Mouse (Mus musculus): ENCODE measurements at regions not wholly inside any gene's neighbourhood (a gene's known extent, or its start where the extent isn't known, plus 50 kb on each side); places are given as distances from the start of the nearest gene placed in this dataset.
A peak's percentile ranks its signal among the peaks of the same experiment; 100 is the strongest.
"Not testable (repeated sequence)": the region's sequence is repeated elsewhere in the genome, so short reads cannot be mapped to it uniquely, and the experiment has no call there.

GRCm38 (mm10) chr13:82562576-82562975, 779.7 kb downstream of the Cetn3 start:
- H3K4me1 ChIP-seq, result peaks cover 5% of the 10 kb centered on the region
- H3K27ac ChIP-seq (replicated peaks), result peak overlapping the region; percentile 13; the same call in 1 of the 2 replicates
- H3K4me2 ChIP-seq, result peak overlapping the region; percentile 8; the same call in 1 of the 2 replicates
- H3K9ac ChIP-seq, result no peak overlapping the region
- no peaks in the 10 kb centered on the region for H3K9me3 ChIP-seq
- no peaks in the 10 kb centered on the region for H3K36me3 ChIP-seq
- ATAC-seq (ENCODE audit: extremely low read depth, insufficient number of reproducible peaks, low FRiP score, low TSS enrichment), result no peak
- no peak overlapping the region for H3K4me3 ChIP-seq
- H3K27me3 ChIP-seq (replicated peaks), result no peaks in the 10 kb centered on the region
- 30% methylated on average over 4 of the region's 4 CpGs for WGBS

GRCm38 (mm10) chr13:82570925-82571324, 788.0 kb downstream of the Cetn3 start:
- Histone ChIP-seq H3K27ac (replicated peaks) (no peak overlapping the region), H3K9ac (no peak overlapping the region), H3K4me3 (no peak overlapping the region), H3K36me3 (no peaks in the 10 kb centered on the region), H3K27me3 (replicated peaks) (no peaks in the 10 kb centered on the region), H3K4me2 (no peak overlapping the region), H3K4me1 (no peaks in the 10 kb centered on the region), H3K9me3 (no peaks in the 10 kb centered on the region)
- no peak for ATAC-seq (ENCODE audit: extremely low read depth, insufficient number of reproducible peaks, low FRiP score, low TSS enrichment)
- 74% methylated on average over 1 of the region's 1 CpGs for WGBS

- Histone ChIP-seq H3K27me3 (replicated peaks) (no peaks in the 10 kb centered on the region), H3K4me3 (no peak overlapping the region), H3K27ac (replicated peaks) (no peak overlapping the region), H3K9me3 (no peaks in the 10 kb centered on the region), H3K4me1 (no peaks in the 10 kb centered on the region), H3K4me2 (no peak overlapping the region), H3K9ac (no peak overlapping the region), H3K36me3 (no peaks in the 10 kb centered on the region)
- WGBS, result 75% methylated on average over 4 of the region's 4 CpGs
- no peak for ATAC-seq (ENCODE audit: extremely low read depth, insufficient number of reproducible peaks, low FRiP score, low TSS enrichment)
These were observed 795.1 kb downstream of the Cetn3 start for GRCm38 (mm10) chr13:82577937-82578336.

- Histone ChIP-seq H3K27me3 (replicated peaks) (no peaks in the 10 kb centered on the region), H3K36me3 (no peaks in the 10 kb centered on the region), H3K4me2 (no peak overlapping the region), H3K27ac (replicated peaks) (no peak overlapping the region), H3K4me1 (no peaks in the 10 kb centered on the region), H3K4me3 (no peak overlapping the region), H3K9me3 (no peaks in the 10 kb centered on the region), H3K9ac (no peak overlapping the region)
- 46% methylated on average over 1 of the region's 1 CpGs for WGBS
- no peak for ATAC-seq (ENCODE audit: extremely low read depth, insufficient number of reproducible peaks, low FRiP score, low TSS enrichment)
These were observed 803.5 kb downstream of the Cetn3 start for GRCm38 (mm10) chr13:82586335-82586734.

- H3K27ac ChIP-seq (replicated peaks), result no peak overlapping the region
- H3K36me3 ChIP-seq, result no peaks in the 10 kb centered on the region
- H3K4me1 ChIP-seq, result no peaks in the 10 kb centered on the region
- no peaks in the 10 kb centered on the region for H3K9me3 ChIP-seq
- H3K4me3 ChIP-seq, result no peak overlapping the region
- 84% methylated on average over 8 of the region's 8 CpGs for WGBS
- no peak for ATAC-seq (ENCODE audit: extremely low read depth, insufficient number of reproducible peaks, low FRiP score, low TSS enrichment)
- no peak overlapping the region for H3K4me2 ChIP-seq
- H3K9ac ChIP-seq, result no peak overlapping the region
- no peaks in the 10 kb centered on the region for H3K27me3 ChIP-seq (replicated peaks)
These were observed 811.0 kb downstream of the Cetn3 start for GRCm38 (mm10) chr13:82593831-82594230.

GRCm38 (mm10) chr13:82595566-82595965, 812.7 kb downstream of the Cetn3 start:
- Histone ChIP-seq H3K27me3 (replicated peaks) (no peaks in the 10 kb centered on the region), H3K4me2 (no peak overlapping the region), H3K4me1 (no peaks in the 10 kb centered on the region), H3K27ac (replicated peaks) (no peak overlapping the region), H3K36me3 (no peaks in the 10 kb centered on the region), H3K4me3 (no peak overlapping the region), H3K9me3 (no peaks in the 10 kb centered on the region), H3K9ac (no peak overlapping the region)
- no peak for ATAC-seq (ENCODE audit: extremely low read depth, insufficient number of reproducible peaks, low FRiP score, low TSS enrichment)

GRCm38 (mm10) chr13:82605868-82606267, 823.0 kb downstream of the Cetn3 start:
- not testable (repeated sequence) for H3K4me1 ChIP-seq; H3K9ac ChIP-seq; H3K36me3 ChIP-seq; H3K9me3 ChIP-seq; H3K4me2 ChIP-seq; H3K4me3 ChIP-seq; H3K27ac ChIP-seq (replicated peaks); ATAC-seq (ENCODE audit: extremely low read depth, insufficient number of reproducible peaks, low FRiP score, low TSS enrichment); H3K27me3 ChIP-seq (replicated peaks)
- WGBS, result 47% methylated on average over 3 of the region's 3 CpGs

GRCm38 (mm10) chr13:82619005-82619653, 836.3 kb downstream of the Cetn3 start:
- no peak for ATAC-seq (ENCODE audit: extremely low read depth, insufficient number of reproducible peaks, low FRiP score, low TSS enrichment)

GRCm38 (mm10) chr13:82620036-82620435, 837.2 kb downstream of the Cetn3 start:
- no peak overlapping the region for H3K4me2 ChIP-seq
- 73% methylated on average over 3 of the region's 3 CpGs for WGBS
- no peaks in the 10 kb centered on the region; the same call in 1 of the 2 replicates for H3K9me3 ChIP-seq
- H3K4me1 ChIP-seq, result peaks cover 6% of the 10 kb centered on the region
- H3K4me3 ChIP-seq, result no peak overlapping the region
- no peaks in the 10 kb centered on the region for H3K36me3 ChIP-seq
- H3K9ac ChIP-seq, result no peak overlapping the region
- no peak for ATAC-seq (ENCODE audit: extremely low read depth, insufficient number of reproducible peaks, low FRiP score, low TSS enrichment)
- H3K27ac ChIP-seq (replicated peaks), result no peak overlapping the region
- no peaks in the 10 kb centered on the region for H3K27me3 ChIP-seq (replicated peaks)

More at GRCm38 (mm10) chr13:82619005-82619653, 836.3 kb downstream of the Cetn3 start:
- H3K4me2 ChIP-seq, result no peak overlapping the region
- H3K4me1 ChIP-seq, result peaks cover 6% of the 10 kb centered on the region
- no peak overlapping the region for H3K9ac ChIP-seq
- H3K36me3 ChIP-seq, result no peaks in the 10 kb centered on the region
- no peak overlapping the region for H3K27ac ChIP-seq (replicated peaks)
- no peaks in the 10 kb centered on the region; the same call in 1 of the 2 replicates for H3K9me3 ChIP-seq
- 67% methylated on average over 4 of the region's 4 CpGs for WGBS
- no peak overlapping the region for H3K4me3 ChIP-seq
- H3K27me3 ChIP-seq (replicated peaks), result no peaks in the 10 kb centered on the region

- no peak overlapping the region for H3K4me3 ChIP-seq
- no peak overlapping the region for H3K27ac ChIP-seq (replicated peaks)
- H3K9ac ChIP-seq, result no peak overlapping the region
- no peak for ATAC-seq (ENCODE audit: extremely low read depth, insufficient number of reproducible peaks, low FRiP score, low TSS enrichment)
- no peaks in the 10 kb centered on the region for H3K36me3 ChIP-seq
- H3K27me3 ChIP-seq (replicated peaks), result no peaks in the 10 kb centered on the region
- H3K9me3 ChIP-seq, result no peaks in the 10 kb centered on the region
- WGBS, result 76% methylated on average over 1 of the region's 1 CpGs
- H3K4me1 ChIP-seq, result peaks cover 6% of the 10 kb centered on the region
- H3K4me2 ChIP-seq, result no peak overlapping the region
These were observed 837.9 kb downstream of the Cetn3 start for GRCm38 (mm10) chr13:82620749-82621148.

GRCm38 (mm10) chr13:82628727-82629126, 845.9 kb downstream of the Cetn3 start:
- not testable (repeated sequence) for H3K27ac ChIP-seq (replicated peaks); H3K9ac ChIP-seq; ATAC-seq (ENCODE audit: extremely low read depth, insufficient number of reproducible peaks, low FRiP score, low TSS enrichment)

More at GRCm38 (mm10) chr13:82628727-82629126, 845.9 kb downstream of the Cetn3 start:
- not testable (repeated sequence) for H3K27me3 ChIP-seq (replicated peaks); H3K4me3 ChIP-seq; H3K4me1 ChIP-seq; H3K9me3 ChIP-seq; H3K4me2 ChIP-seq; H3K36me3 ChIP-seq

All from heart, embryonic 13.5 days (tissue).